Mouse (Mus musculus) gastrocnemius, postnatal 10 days (tissue): ENCODE results near the gene Lrrc41. TPM values are rescaled to one million over a fixed set of nuclear protein-coding genes. Genes with fewer than 3 reads are reported as not detected.

ENCODE experiments used
- DNase-seq: peaks from one replicate; pipeline ENCODE4 v3.0.0; 2021; ENCODE audit warnings: mixed read lengths
- long read RNA-seq, 2 experiments: library from polyadenylated mRNA; stranded (forward); transcript quantifications; one replicate each; pipeline ENCODE4 v2.0.0; 2021
- total RNA-seq, 2 experiments: library from RNA; stranded (reverse); gene quantifications; 2 replicates each; pipeline ENCODE4 v1.2.3; 2021

Lrrc41 gene
- 10 to 100 TPM; 26.8 to 31.2 TPM for total RNA-seq
- long read RNA-seq, experiment 1, transcript Lrrc41-201 (10 exons, 3,065 nt): major isoform, 56 of 79 reads
- long read RNA-seq, experiment 1, partial matches to known transcripts: 18 of 79 reads
- long read RNA-seq, experiment 1, other reads (novel, unspliced or antisense): 5 of 79 reads
- long read RNA-seq, experiment 2, transcript Lrrc41-201 (10 exons, 3,065 nt): major isoform, 39 of 51 reads
- long read RNA-seq, experiment 2, partial matches to known transcripts: 5 of 51 reads
- long read RNA-seq, experiment 2, other reads (novel, unspliced or antisense): 7 of 51 reads

GRCm38 (mm10) chr4:116074861-116075620, at the start of gene Lrrc41, which contains the start of gene Uqcrh:
Lrrc41 (plus strand) TSS chr4:116075269.
Uqcrh (minus strand) TSS chr4:116075071.
- peak; percentile 96 for DNase-seq

GRCm38 (mm10) chr4:116032906-116033305, 42.2 kb upstream of the Lrrc41 start:
- no peak for DNase-seq

GRCm38 (mm10) chr4:116033374-116033773, 41.7 kb upstream of the Lrrc41 start:
- no peak for DNase-seq

GRCm38 (mm10) chr4:116040466-116040865, 34.6 kb upstream of the Lrrc41 start:
- DNase-seq: no peak

- no peak for DNase-seq
Observed at GRCm38 (mm10) chr4:116042186-116042585, 32.9 kb upstream of the Lrrc41 start.

- DNase-seq: no peak
Observed at GRCm38 (mm10) chr4:116046604-116047003, 28.5 kb upstream of the Lrrc41 start.

- DNase-seq: no peak
Observed at GRCm38 (mm10) chr4:116047681-116048080, 27.4 kb upstream of the Lrrc41 start.

GRCm38 (mm10) chr4:116048130-116048920, 26.7 kb upstream of the Lrrc41 start:
- DNase-seq: peak; percentile 41

GRCm38 (mm10) chr4:116049211-116049610, 25.9 kb upstream of the Lrrc41 start:
- no peak for DNase-seq

- DNase-seq: no peak
Observed at GRCm38 (mm10) chr4:116052526-116053293, 22.4 kb upstream of the Lrrc41 start.

- peak; percentile 85 for DNase-seq
Observed at GRCm38 (mm10) chr4:116053399-116053961, 21.6 kb upstream of the Lrrc41 start, which contains the start of gene Nsun4. Nsun4 (minus strand) TSS chr4:116053876.

GRCm38 (mm10) chr4:116057559-116057958, 17.5 kb upstream of the Lrrc41 start:
- DNase-seq: no peak

GRCm38 (mm10) chr4:116059012-116059726, 15.9 kb upstream of the Lrrc41 start:
- no peak for DNase-seq

- no peak for DNase-seq
Observed at GRCm38 (mm10) chr4:116063855-116064254, 11.2 kb upstream of the Lrrc41 start.

- DNase-seq: no peak
Observed at GRCm38 (mm10) chr4:116070116-116070515, 5.0 kb upstream of the Lrrc41 start.

- DNase-seq: no peak
Observed at GRCm38 (mm10) chr4:116073146-116073545, 1.9 kb upstream of the Lrrc41 start.

- DNase-seq: no peak
Observed at GRCm38 (mm10) chr4:116074145-116074675, 859 bp upstream of the Lrrc41 start.

GRCm38 (mm10) chr4:116075631-116076368, 731 bp downstream of the Lrrc41 start:
- DNase-seq: peak; percentile 81

GRCm38 (mm10) chr4:116076369-116077231, 1.5 kb downstream of the Lrrc41 start:
- peak; percentile 22 for DNase-seq
